Mouse (Mus musculus): ENCODE results near the gene Ist1.

GRCm38 (mm10) chr8:109648469-109648868, 44.6 kb downstream of the Ist1 start:
- TF ChIP-seq GATA1 (IDR thresholded peaks at IDR 0.05; ENCODE audit: low read length) (no peak), TAL1 (IDR thresholded peaks at IDR 0.05; ENCODE audit: low read length) (no peak)
